Comparison of ENCODE assay signal across 13 mouse cellular contexts in the genomic region with DNA sequence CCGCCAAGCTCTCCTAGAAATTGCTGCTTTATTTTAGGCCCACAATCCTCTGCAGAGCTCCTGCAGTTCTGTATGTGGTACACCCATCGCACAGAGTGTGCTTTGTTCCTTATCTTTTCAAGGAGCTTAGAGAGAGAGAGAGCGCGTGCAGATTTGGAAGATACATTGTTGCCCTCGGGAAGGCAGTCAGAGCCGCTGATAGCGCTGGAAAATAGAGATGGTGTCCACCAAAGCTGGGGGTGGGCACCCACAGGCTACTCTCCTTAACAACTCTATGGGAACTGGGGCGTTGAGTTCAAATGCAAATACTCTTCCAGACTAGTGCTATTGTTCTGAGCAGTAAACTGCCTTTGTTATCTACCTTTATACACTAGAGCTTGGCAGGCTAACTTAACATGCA.
DNase-seq lines count a peak whose midpoint lies in the region; ATAC-seq lines count a peak whose summit lies in the region.
"Had no signal": no experiment of that assay in that cellular context is flagged by ENCODE, and none has a peak within 500 bp of the region (broad histone marks: within the 10 kb centered on the region; RNA-seq: fewer than 3 reads in every experiment).

No protein-coding gene starts in this region.

- H3K9me3 ChIP-seq in forebrain, embryonic 15.5 days, result no peaks in the 10 kb centered on the region
- H3K9me3 ChIP-seq in midbrain, embryonic 11.5 days (ENCODE audit: control insufficient read depth, low read length), result no peaks in the 10 kb centered on the region
- H3K9me3 ChIP-seq: liver, embryonic 13.5 days had no signal

- no peak overlapping the region for H3K4me3 ChIP-seq in forebrain, embryonic 15.5 days
- no peak overlapping the region for H3K4me3 ChIP-seq in midbrain, embryonic 11.5 days (ENCODE audit: low read depth, low read length)
- H3K4me3 ChIP-seq: liver, embryonic 13.5 days had no signal

- no peaks in the 10 kb centered on the region for H3K36me3 ChIP-seq in forebrain, embryonic 15.5 days
- H3K36me3 ChIP-seq in midbrain, embryonic 11.5 days (ENCODE audit: control insufficient read depth, insufficient read depth, low read length), result no peaks in the 10 kb centered on the region
- H3K36me3 ChIP-seq: liver, embryonic 13.5 days had no signal

- peak overlapping the region; percentile 31; the same call in 1 of the 2 replicates for H3K27ac ChIP-seq in forebrain, embryonic 15.5 days (replicated peaks)
- no peak overlapping the region for H3K27ac ChIP-seq in midbrain, embryonic 11.5 days (ENCODE audit: low read depth, low read length)
- H3K27ac ChIP-seq: liver, embryonic 13.5 days had no signal

- H3K27me3 ChIP-seq in forebrain, embryonic 15.5 days, result no peaks in the 10 kb centered on the region
- no peaks in the 10 kb centered on the region for H3K27me3 ChIP-seq in midbrain, embryonic 11.5 days (ENCODE audit: control insufficient read depth, insufficient read depth, low read length)
- H3K27me3 ChIP-seq: liver, embryonic 13.5 days had no signal

- no peak overlapping the region for H3K9ac ChIP-seq in forebrain, embryonic 15.5 days (replicated peaks)
- 0 out of 2 replicates have a peak overlapping the region, but pooled peaks have one; percentile 2 for H3K9ac ChIP-seq in midbrain, embryonic 11.5 days (ENCODE audit: low read length)
- H3K9ac ChIP-seq: liver, embryonic 13.5 days had no signal

- WGBS in forebrain, embryonic 15.5 days, result 7% methylated on average over 8 of the region's 8 CpGs
- 10% methylated on average over 8 of the region's 8 CpGs for WGBS in midbrain, embryonic 11.5 days

- DNase-seq in retina, postnatal 1 day, result peak; percentile 27
- DNase-seq in retina, embryonic 14.5 days (ENCODE audit: low spot score), result no peak
- peak; percentile 89 for DNase-seq in midbrain, embryonic 11.5 days (ENCODE audit: low spot score, missing footprints)
- DNase-seq in urinary bladder, postnatal 14 days (ENCODE audit: low spot score), result no peak
- DNase-seq in kidney, adult 8-10 months, result no peak
- no peak for DNase-seq in lung, postnatal 10 days
- DNase-seq: adrenal gland, adult 2 months; cerebellum, adult 2 months; kidney, adult 2 months; layer of hippocampus, postnatal 36 days; liver, embryonic 13.5 days; right cerebral cortex, postnatal 14 days had no signal

- H3K4me2 ChIP-seq in forebrain, embryonic 15.5 days (replicated peaks), result 0 out of 2 replicates have a peak overlapping the region, but pooled peaks have one; percentile 17
- no peak overlapping the region; the same call in 1 of the 2 replicates for H3K4me2 ChIP-seq in midbrain, embryonic 11.5 days
- H3K4me2 ChIP-seq: liver, embryonic 13.5 days had no signal

- ATAC-seq in forebrain, embryonic 15.5 days (replicated peaks), result 0 out of 2 replicates have a peak, but pooled peaks have one; percentile 46
- ATAC-seq in midbrain, embryonic 11.5 days (ENCODE audit: low FRiP score), result peak; percentile 83

- H3K4me1 ChIP-seq in forebrain, embryonic 15.5 days, result peaks cover 10% of the 10 kb centered on the region
- no peaks in the 10 kb centered on the region for H3K4me1 ChIP-seq in midbrain, embryonic 11.5 days (ENCODE audit: control insufficient read depth, insufficient read depth, low read length)
- H3K4me1 ChIP-seq: liver, embryonic 13.5 days had no signal

Comparison
In these comparisons a context has a peak if more than half of its experiments do, and no peak if none do; other contexts are left out.
1. DNase-seq: peak in retina, postnatal 1 day (single experiment) and midbrain, embryonic 11.5 days (single experiment); none in retina, embryonic 14.5 days (single experiment), urinary bladder, postnatal 14 days (single experiment), kidney, adult 8-10 months (0 of 2) and lung, postnatal 10 days (single experiment).